Mouse (Mus musculus) kidney, adult 2 months (tissue): ENCODE data around the gene Wls. TPM values are rescaled to one million over a fixed set of nuclear protein-coding genes. Genes with fewer than 3 reads are reported as not detected.

Experiments used
- DNase-seq: peaks from one replicate; pipeline ENCODE4 v3.0.0; 2021
- H3K27ac ChIP-seq: fragments of 200-500 bp; 2 replicates; pipeline ENCODE4 v1.5.1; 2012; ENCODE audit warnings: low read depth, low read length, control low read depth, inconsistent platforms; ENCODE audit not compliant: insufficient read depth
- H3K27me3 ChIP-seq: fragments of 200-500 bp; replicated peaks from 2 replicates; pipeline ENCODE4 v1.6.1; 2012; ENCODE audit warnings: mild to moderate bottlenecking, moderate library complexity, low read length, inconsistent platforms; ENCODE audit not compliant: control insufficient read depth, insufficient read depth
- H3K36me3 ChIP-seq: fragments of 200-500 bp; 2 replicates; pipeline ENCODE4 v1.6.1; 2012; ENCODE audit warnings: mild to moderate bottlenecking, moderate library complexity, low read length, inconsistent platforms; ENCODE audit not compliant: control insufficient read depth, insufficient read depth
- H3K4me1 ChIP-seq: fragments of 200-500 bp; 2 replicates; pipeline ENCODE4 v1.6.1; 2011; ENCODE audit warnings: low read length; ENCODE audit not compliant: control insufficient read depth, insufficient read depth
- H3K4me3 ChIP-seq: fragments of 200-500 bp; 2 replicates; pipeline ENCODE4 v1.5.1; 2011; ENCODE audit warnings: mild to moderate bottlenecking, low read depth, low read length, control low read depth; ENCODE audit not compliant: insufficient read depth
- CTCF ChIP-seq: fragments of 200-500 bp; conservative IDR thresholded peaks from 2 replicates; pipeline ENCODE4 v1.5.1; 2011; ENCODE audit warnings: low read depth, mild to moderate bottlenecking, control low read depth, low read length, moderate library complexity, mixed read lengths; ENCODE audit not compliant: insufficient read depth, insufficient read length
- POLR2A ChIP-seq: fragments of 200-500 bp; IDR thresholded peaks from one replicate; pipeline ENCODE4 v1.6.1; 2011; ENCODE audit warnings: low read depth, low read length, control low read depth
- WGBS: fragments of 180-500 bp; shearing (Covaris S2); methylation state at CpG from one replicate; pipeline ENCODE4 v1.1.7; 2018; 5-methylcytosine and 5-hydroxymethylcytosine counted together
- polyA plus RNA-seq: library from polyadenylated mRNA; depleted of rRNA; stranded (reverse); fragments of >200 nt; gene quantifications from 2 replicates; pipeline ENCODE4 v1.2.3, GENCODE M21; 2012; rRNA removed

Wls gene
- polyA plus RNA-seq, result 70.4 and 85.6 TPM in 2 replicates

- H3K36me3 ChIP-seq, result no peaks in the 10 kb centered on the region
- WGBS, result under 1% methylated on average over 21 of the region's 21 CpGs
- peak within 1 kb of the TSS; percentile 84 for H3K4me3 ChIP-seq
- TF ChIP-seq CTCF (no peak), POLR2A (peak; percentile 81)
- no peaks in the 10 kb centered on the region for H3K27me3 ChIP-seq
- H3K27ac ChIP-seq, result peak within 1 kb of the TSS; percentile 89
- peak; percentile 88 for DNase-seq
- 0 out of 2 replicates have a peak, but pooled peaks cover 4% of the 10 kb centered on the region for H3K4me1 ChIP-seq
These were observed at the start of gene Wls for GRCm38 (mm10) chr3:159839481-159839880. Gene Wls (plus strand): TSS chr3:159839672.

DNA sequence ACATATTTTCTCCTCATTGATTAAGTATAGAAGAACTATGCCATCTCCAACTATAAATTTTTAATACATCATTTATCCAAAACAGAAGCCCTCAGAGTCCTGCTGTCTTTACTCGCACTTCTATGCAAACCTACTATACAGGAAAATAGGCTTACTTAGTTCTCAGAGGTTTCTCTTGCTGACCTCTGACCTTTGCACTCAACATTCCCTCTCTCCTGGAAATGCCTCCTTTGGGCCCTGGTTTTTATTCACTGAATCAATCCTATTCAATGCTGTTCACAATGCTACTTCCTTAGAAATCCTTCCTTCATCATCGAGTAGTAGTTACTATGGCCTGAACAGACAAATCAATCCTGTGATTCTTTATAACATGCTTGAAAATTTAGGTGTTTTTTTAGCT lies 49.7 kb upstream of the Wls start:
- Histone ChIP-seq H3K4me1 (no peaks in the 10 kb centered on the region), H3K36me3 (no peaks in the 10 kb centered on the region), H3K27ac (no peak overlapping the region), H3K4me3 (no peak overlapping the region), H3K27me3 (no peaks in the 10 kb centered on the region)
- no peak for TF ChIP-seq CTCF
- no peak for TF ChIP-seq POLR2A
- WGBS, result 82% methylated on average over 2 of the region's 2 CpGs
- DNase-seq, result no peak

- Histone ChIP-seq H3K27me3 (no peaks in the 10 kb centered on the region), H3K4me3 (no peak overlapping the region), H3K27ac (no peak overlapping the region), H3K4me1 (no peaks in the 10 kb centered on the region), H3K36me3 (no peaks in the 10 kb centered on the region)
- DNase-seq, result no peak
- TF ChIP-seq POLR2A (no peak), CTCF (no peak)
These were observed 7.9 kb upstream of the Wls start for GRCm38 (mm10) chr3:159831535-159831934.

GRCm38 (mm10) chr3:159840002-159840816 lies 737 bp downstream of the Wls start:
- TF ChIP-seq CTCF, result no peak
- WGBS, result under 1% methylated on average over 27 of the region's 27 CpGs
- peak; percentile 77 for DNase-seq

DNA sequence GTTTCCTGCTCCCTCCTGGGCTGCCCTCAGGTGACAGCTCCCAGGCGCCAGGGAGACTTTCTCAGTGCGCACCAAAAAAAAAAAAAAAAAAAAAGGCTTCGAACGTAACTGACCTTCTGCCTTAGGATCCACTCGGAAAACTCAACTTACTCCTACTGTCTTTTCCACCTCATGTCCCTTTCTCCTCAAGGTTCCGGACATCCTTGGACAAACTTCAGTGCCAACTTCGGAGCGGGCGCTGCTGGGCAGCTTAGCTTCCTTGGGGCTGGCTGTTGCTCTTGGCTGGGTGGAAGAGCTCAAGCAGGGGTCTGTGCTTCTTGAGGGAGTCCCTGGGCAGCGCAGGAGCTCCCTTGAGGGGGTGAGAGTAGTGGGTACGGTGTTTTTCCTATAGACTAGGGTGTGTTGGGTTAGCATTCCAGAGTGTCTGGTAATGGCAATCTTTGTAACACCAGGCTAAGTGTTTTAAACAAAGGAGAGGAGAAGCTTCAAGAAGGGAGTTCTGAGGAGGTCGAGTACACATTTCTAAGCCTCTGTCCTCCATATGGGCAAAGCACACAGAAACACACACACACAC lies 1.4 kb downstream of the Wls start:
- DNase-seq, result no peak
- 2% methylated on average over 12 of the region's 12 CpGs for WGBS
- Histone ChIP-seq H3K27me3 (no peaks in the 10 kb centered on the region), H3K4me3 (peak overlapping the region; percentile 84), H3K4me1 (peaks cover 4% of the 10 kb centered on the region; the same call in 1 of the 2 replicates), H3K27ac (peak overlapping the region; percentile 89), H3K36me3 (no peaks in the 10 kb centered on the region)
- TF ChIP-seq CTCF, result no peak
- TF ChIP-seq POLR2A, result no peak

More at GRCm38 (mm10) chr3:159840002-159840816, 737 bp downstream of the Wls start:
- 0 out of 2 replicates have a peak, but pooled peaks cover 4% of the 10 kb centered on the region for H3K4me1 ChIP-seq
- H3K4me3 ChIP-seq, result peak overlapping the region; percentile 84
- H3K36me3 ChIP-seq, result no peaks in the 10 kb centered on the region
- peak overlapping the region; percentile 89 for H3K27ac ChIP-seq
- H3K27me3 ChIP-seq, result no peaks in the 10 kb centered on the region

GRCm38 (mm10) chr3:159841458-159841857 lies 2.0 kb downstream of the Wls start:
- H3K27ac ChIP-seq, result peak overlapping the region; percentile 89
- DNase-seq, result peak; percentile 21
- H3K36me3 ChIP-seq, result no peaks in the 10 kb centered on the region
- 16% methylated on average over 3 of the region's 3 CpGs for WGBS
- peak overlapping the region; percentile 84 for H3K4me3 ChIP-seq
- TF ChIP-seq CTCF (no peak), POLR2A (no peak)
- H3K4me1 ChIP-seq, result peaks cover 5% of the 10 kb centered on the region; the same call in 1 of the 2 replicates
- no peaks in the 10 kb centered on the region for H3K27me3 ChIP-seq

- no peaks in the 10 kb centered on the region for H3K36me3 ChIP-seq
- TF ChIP-seq CTCF (no peak), POLR2A (no peak)
- no peak for DNase-seq
- WGBS, result 38% methylated on average over 4 of the region's 4 CpGs
- no peak overlapping the region for H3K27ac ChIP-seq
- H3K4me1 ChIP-seq, result peaks cover 14% of the 10 kb centered on the region; the same call in 1 of the 2 replicates
- no peak overlapping the region for H3K4me3 ChIP-seq
- H3K27me3 ChIP-seq, result no peaks in the 10 kb centered on the region
These were observed 3.7 kb downstream of the Wls start for GRCm38 (mm10) chr3:159843135-159843534.
